In the genomic region with DNA sequence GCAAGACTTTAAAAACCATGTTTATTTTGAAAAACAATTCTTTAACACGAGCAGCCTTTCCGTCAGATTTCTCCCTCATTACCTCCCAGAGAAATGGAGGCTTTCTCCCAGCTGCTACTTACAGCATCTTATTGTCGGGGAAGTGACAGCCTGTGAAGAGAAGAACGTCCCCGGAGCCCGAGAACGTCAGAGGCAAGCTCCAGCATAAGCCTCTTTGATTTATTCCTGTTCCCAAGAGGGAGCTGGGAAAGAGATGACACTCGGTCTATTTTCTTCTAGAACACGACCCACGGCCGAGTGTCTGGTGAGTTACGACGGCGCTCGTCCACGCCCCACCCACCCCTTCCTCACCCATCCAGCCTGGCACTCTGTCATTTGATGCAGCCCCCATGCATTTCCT, we compare ENCODE assay signal across 23 mouse cellular contexts. TPM values are rescaled to one million over a fixed set of nuclear protein-coding genes. Genes with fewer than 3 reads are reported as not detected.
DNase-seq lines count a peak whose midpoint lies in the region; ATAC-seq and TF ChIP-seq lines count a peak whose summit lies in the region.
"Had no signal": no experiment of that assay in that cellular context is flagged by ENCODE, and none has a peak within 500 bp of the region (broad histone marks: within the 10 kb centered on the region; RNA-seq: fewer than 3 reads in every experiment).

No protein-coding gene starts in this region.

- H3K4me3 ChIP-seq in gastrocnemius, adult 2 months: no peak overlapping the region
- no peak overlapping the region for H3K4me3 ChIP-seq in left cerebral cortex, adult 2 months
- no peak overlapping the region for H3K4me3 ChIP-seq in midbrain, postnatal 0 days (ENCODE audit: low read depth, low read length)
- no peak overlapping the region for H3K4me3 ChIP-seq in midbrain, embryonic 15.5 days
- no peak overlapping the region for H3K4me3 ChIP-seq in neural tube, embryonic 14.5 days (ENCODE audit: low read depth, low read length)
- H3K4me3 ChIP-seq: erythroblast, embryonic 14.5 days; heart, embryonic 15.5 days; limb, embryonic 10.5 days; liver, embryonic 12.5 days had no signal

- H3K4me1 ChIP-seq in midbrain, postnatal 0 days (ENCODE audit: insufficient read depth, low read length): peaks cover 9% of the 10 kb centered on the region
- H3K4me1 ChIP-seq in midbrain, embryonic 15.5 days: peaks cover 15% of the 10 kb centered on the region
- H3K4me1 ChIP-seq in neural tube, embryonic 14.5 days (ENCODE audit: control insufficient read depth, insufficient read depth, low read length): peaks cover 21% of the 10 kb centered on the region

- no peaks in the 10 kb centered on the region for H3K9me3 ChIP-seq in midbrain, postnatal 0 days (ENCODE audit: low read length)
- H3K9me3 ChIP-seq in midbrain, embryonic 15.5 days: no peaks in the 10 kb centered on the region
- no peaks in the 10 kb centered on the region for H3K9me3 ChIP-seq in neural tube, embryonic 14.5 days (ENCODE audit: control insufficient read depth, low read length)
- H3K9me3 ChIP-seq: heart, embryonic 15.5 days; limb, embryonic 10.5 days; liver, embryonic 12.5 days had no signal

- H3K4me2 ChIP-seq in midbrain, postnatal 0 days (ENCODE audit: low read depth, low read length, poor library complexity, severe bottlenecking): no peak overlapping the region
- H3K4me2 ChIP-seq in midbrain, embryonic 15.5 days: no peak overlapping the region
- no peak overlapping the region for H3K4me2 ChIP-seq in neural tube, embryonic 14.5 days (ENCODE audit: low read depth, low read length)
- H3K4me2 ChIP-seq: heart, embryonic 15.5 days; liver, embryonic 12.5 days; lung, embryonic 14.5 days had no signal

- no peaks in the 10 kb centered on the region for H3K27me3 ChIP-seq in midbrain, postnatal 0 days (ENCODE audit: insufficient read depth, low read length)
- no peaks in the 10 kb centered on the region for H3K27me3 ChIP-seq in midbrain, embryonic 15.5 days (replicated peaks)
- no peaks in the 10 kb centered on the region for H3K27me3 ChIP-seq in neural tube, embryonic 14.5 days (ENCODE audit: control insufficient read depth, insufficient read depth, low read length)
- H3K27me3 ChIP-seq: heart, embryonic 15.5 days; Patski had no signal

- no peak overlapping the region for H3K9ac ChIP-seq in midbrain, postnatal 0 days (replicated peaks; ENCODE audit: low read length, poor library complexity, severe bottlenecking)
- no peak overlapping the region for H3K9ac ChIP-seq in midbrain, embryonic 15.5 days
- H3K9ac ChIP-seq in neural tube, embryonic 14.5 days (replicated peaks; ENCODE audit: low read depth, low read length): no peak overlapping the region
- H3K9ac ChIP-seq: heart, embryonic 15.5 days; liver, embryonic 12.5 days; lung, embryonic 14.5 days had no signal

- no peaks in the 10 kb centered on the region for H3K36me3 ChIP-seq in midbrain, postnatal 0 days (ENCODE audit: insufficient read depth, low read length)
- no peaks in the 10 kb centered on the region for H3K36me3 ChIP-seq in midbrain, embryonic 15.5 days (replicated peaks)
- H3K36me3 ChIP-seq in neural tube, embryonic 14.5 days (ENCODE audit: control insufficient read depth, insufficient read depth, low read length): no peaks in the 10 kb centered on the region
- H3K36me3 ChIP-seq: heart, embryonic 15.5 days; limb, embryonic 10.5 days; liver, embryonic 12.5 days had no signal

- WGBS in midbrain, postnatal 0 days: 43% methylated on average over 16 of the region's 16 CpGs
- WGBS in midbrain, embryonic 15.5 days: 47% methylated on average over 16 of the region's 16 CpGs
- 26% methylated on average over 16 of the region's 16 CpGs for WGBS in neural tube, embryonic 14.5 days

- no peak for ATAC-seq in midbrain, postnatal 0 days (ENCODE audit: low FRiP score)
- no peak for ATAC-seq in midbrain, embryonic 15.5 days (replicated peaks)
- no peak for ATAC-seq in neural tube, embryonic 14.5 days (ENCODE audit: low read depth)
- no peak for ATAC-seq in megakaryocyte, adult 5-6 weeks (ENCODE audit: poor library complexity, severe bottlenecking)
- ATAC-seq: activated CD4-positive, CD25-positive, alpha-beta regulatory T cell, adult 4 months; liver, embryonic 12.5 days; Patski had no signal

- DNase-seq in gastrocnemius, adult 2 months: no peak
- no peak for DNase-seq in gastrocnemius, postnatal 10 days
- peak; percentile 33 to 68 for DNase-seq in left cerebral cortex, postnatal 14 days (ENCODE audit: low spot score in 2 of 2)
- no peak for DNase-seq in left cerebral cortex, adult 2 months (ENCODE audit: extremely low spot score in 1 of 2, low spot score in 2 of 2)
- peak; percentile 40 for DNase-seq in midbrain, postnatal 0 days (ENCODE audit: low spot score)
- DNase-seq: adrenal gland, postnatal 14 days; cerebellum, adult 2 months; heart, adult 18-20 months; kidney, adult 18-20 months; lung, embryonic 14.5 days had no signal

- H3K27ac ChIP-seq in gastrocnemius, adult 2 months: peak overlapping the region; percentile 29
- H3K27ac ChIP-seq in left cerebral cortex, adult 2 months: no peak overlapping the region
- no peak overlapping the region for H3K27ac ChIP-seq in midbrain, postnatal 0 days (ENCODE audit: low read depth, low read length)
- H3K27ac ChIP-seq in midbrain, embryonic 15.5 days: no peak overlapping the region
- peak overlapping the region; percentile 28; the same call in 1 of the 2 replicates for H3K27ac ChIP-seq in neural tube, embryonic 14.5 days (ENCODE audit: low read depth, low read length)
- H3K27ac ChIP-seq: limb, embryonic 10.5 days; liver, embryonic 12.5 days had no signal

- intact Hi-C loops in gastrocnemius, adult 2 months (cut with DNase I): no loop called here
- intact Hi-C loops in left cerebral cortex, postnatal 14 days (cut with DNase I): no loop called here
- intact Hi-C loops in left cerebral cortex, adult 2 months (cut with DNase I): loop anchor here (5.0 kb wide), 1 partner anchor 45 kb away; no protein-coding TSS in a partner anchor

- TF ChIP-seq CTCF in gastrocnemius, adult 2 months (IDR thresholded peaks at IDR 0.05): no peak
- no peak for TF ChIP-seq CTCF in left cerebral cortex, adult 2 months (IDR thresholded peaks at IDR 0.05)
- TF ChIP-seq CTCF in midbrain, postnatal 0 days (IDR thresholded peaks at IDR 0.05): no peak

RNA-seq across cellular contexts. Expression of a gene that starts 30.9 kb away (rescaled TPM):
- 100 to 1,000 TPM; 181 to 192 TPM for total RNA-seq in gastrocnemius, adult 2 months (2021)
- 100 to 1,000 TPM; 298 to 346 TPM for total RNA-seq in gastrocnemius, postnatal 10 days (2021)
- total RNA-seq in left cerebral cortex, postnatal 14 days (2021): 1,000 to 10,000 TPM; 2,367 to 2,382 TPM
- 1,000 to 10,000 TPM; 2,083 to 2,187 TPM for total RNA-seq in left cerebral cortex, adult 2 months (2021)
- total RNA-seq in midbrain, postnatal 0 days (2014; rRNA removed): 1,303 and 1,380 TPM in 2 replicates
- polyA plus RNA-seq in midbrain, postnatal 0 days (2015; fragmentation: Nextera tagmentation; extraction: Ambion mirVana): 3,238 and 3,263 TPM in 2 replicates
- polyA plus RNA-seq in midbrain, embryonic 15.5 days (2015; fragmentation: Nextera tagmentation; extraction: Ambion mirVana): 1,861 and 1,975 TPM in 2 replicates
- 3,412 and 3,701 TPM in 2 replicates for polyA plus RNA-seq in neural tube, embryonic 14.5 days (2014; fragmentation: Nextera tagmentation; extraction: Ambion mirVana)
- total RNA-seq in megakaryocyte, adult 5-6 weeks (2015): 594 and 654 TPM in 2 replicates
- 1,417 and 1,603 TPM in 2 replicates for total RNA-seq in megakaryocyte, adult 5-6 weeks (2017)

RNA-seq across cellular contexts. Expression of a gene that starts 50.1 kb away (rescaled TPM):
- total RNA-seq in gastrocnemius, adult 2 months (2021): not detected
- total RNA-seq in gastrocnemius, postnatal 10 days (2021): not detected
- not detected for total RNA-seq in left cerebral cortex, postnatal 14 days (2021)
- total RNA-seq in left cerebral cortex, adult 2 months (2021): not detected
- not detected in 2 replicates for total RNA-seq in midbrain, postnatal 0 days (2014; rRNA removed)
- 0.27 and 0.28 TPM in 2 replicates for polyA plus RNA-seq in midbrain, postnatal 0 days (2015; fragmentation: Nextera tagmentation; extraction: Ambion mirVana)
- 0.42 and 0.54 TPM in 2 replicates for polyA plus RNA-seq in midbrain, embryonic 15.5 days (2015; fragmentation: Nextera tagmentation; extraction: Ambion mirVana)
- not detected in 2 replicates for polyA plus RNA-seq in neural tube, embryonic 14.5 days (2014; fragmentation: Nextera tagmentation; extraction: Ambion mirVana)
- not detected in 2 replicates for total RNA-seq in megakaryocyte, adult 5-6 weeks (2015)
- not detected in 2 replicates for total RNA-seq in megakaryocyte, adult 5-6 weeks (2017)
- total RNA-seq: adrenal gland, postnatal 14 days; gastrocnemius, adult 8-10 months; heart, adult 18-20 months; layer of hippocampus, postnatal 14 days; neutrophil, adult 5-6 weeks had no signal
- polyA plus RNA-seq: activated CD4-positive, CD25-positive, alpha-beta regulatory T cell, adult 4 months; cerebellum, adult 2 months; embryonic facial prominence, embryonic 11.5 days; erythroblast, embryonic 14.5 days; heart, embryonic 15.5 days; limb, embryonic 10.5 days; liver, embryonic 12.5 days; lung, embryonic 14.5 days; Patski had no signal

Comparison
In these comparisons a context has a peak if more than half of its experiments do, and no peak if none do; other contexts are left out.
1. DNase-seq: peak in left cerebral cortex, postnatal 14 days (2 of 2) and midbrain, postnatal 0 days (single experiment); none in gastrocnemius, adult 2 months (single experiment), gastrocnemius, postnatal 10 days (single experiment) and left cerebral cortex, adult 2 months (0 of 2).
2. H3K27ac ChIP-seq: peak in gastrocnemius, adult 2 months (single experiment) and neural tube, embryonic 14.5 days (single experiment); none in left cerebral cortex, adult 2 months (single experiment), midbrain, postnatal 0 days (single experiment) and midbrain, embryonic 15.5 days (single experiment).